Mouse (Mus musculus): ENCODE results near the gene Uqcr11. TPM values are rescaled to one million over a fixed set of nuclear protein-coding genes. Genes with fewer than 3 reads are reported as not detected.

Gene Uqcr11
- polyA plus RNA-seq, 1 experiment from 2014 or later = 1,253 TPM

DNA sequence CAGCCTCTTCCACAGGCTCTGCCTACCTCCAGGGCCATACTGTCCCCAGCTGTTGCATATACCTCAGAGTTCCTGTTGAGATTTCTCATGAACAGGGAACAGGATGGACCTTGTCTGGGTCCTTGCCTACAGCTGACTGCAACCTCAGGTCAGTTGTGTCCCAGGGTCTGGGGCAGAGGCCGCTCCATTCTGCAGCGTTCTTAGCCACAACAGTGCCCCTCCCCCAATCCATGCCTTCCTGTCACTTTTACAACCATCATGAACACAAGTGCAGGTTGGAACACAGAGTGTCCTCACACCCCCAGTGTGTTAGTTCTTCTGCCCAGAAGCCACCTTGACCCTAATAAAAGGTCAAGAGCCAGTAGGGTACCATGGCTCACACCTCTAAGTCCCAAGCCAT is 17.9 kb downstream of the Uqcr11 start:
- Histone ChIP-seq H3K36me3 (ENCODE audit: insufficient read depth, low read length) (peaks cover 24% of the 10 kb centered on the region), H3K4me2 (ENCODE audit: low read length) (no peak overlapping the region), H3K27ac (no peak overlapping the region), H3K4me3 (replicated peaks; ENCODE audit: low read depth, low read length) (no peak overlapping the region), H3K4me1 (replicated peaks; ENCODE audit: insufficient read depth, low read length) (peaks cover 21% of the 10 kb centered on the region), H3K27me3 (ENCODE audit: insufficient read depth, low read length) (no peaks in the 10 kb centered on the region), H3K9me3 (replicated peaks; ENCODE audit: low read length) (no peaks in the 10 kb centered on the region), H3K9ac (ENCODE audit: low read depth, low read length) (0 out of 2 replicates have a peak overlapping the region, but pooled peaks have one; percentile 93)
- 15% methylated on average over 2 of the region's 2 CpGs for WGBS
- ATAC-seq (replicated peaks; ENCODE audit: low FRiP score, low read depth) = no peak
- DNase-seq (ENCODE audit: low spot score) = no peak
- no peak for TF ChIP-seq CTCF (IDR thresholded peaks at IDR 0.05; ENCODE audit: low read depth)

DNA sequence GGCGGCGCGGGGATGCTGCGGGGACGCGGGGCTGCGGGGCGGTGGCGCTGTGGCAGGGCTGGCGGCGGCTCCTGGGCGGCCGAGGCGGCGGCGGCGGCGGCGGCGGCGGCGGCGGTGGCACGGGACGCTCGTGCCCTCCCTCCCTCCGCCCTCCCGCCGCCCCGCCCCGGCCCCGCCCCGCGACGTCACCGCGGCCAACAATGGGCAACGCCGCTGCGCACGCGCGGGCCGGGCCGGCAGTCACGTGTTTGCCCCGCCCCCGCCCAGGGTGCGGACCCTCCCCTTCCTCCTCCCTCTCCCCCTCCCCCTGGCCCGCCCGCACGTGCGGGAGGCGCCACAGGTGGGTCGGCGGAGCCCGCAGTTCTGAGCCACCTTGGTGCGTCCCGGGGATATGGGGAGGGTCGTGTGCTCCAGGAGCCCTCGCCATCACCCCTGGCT is 19.1 kb downstream of the Uqcr11 start, which contains the start of gene Mex3d:
Gene Mex3d, minus strand, starts transcription at position 138 of the 438 bp plus-strand sequence.
- WGBS = under 1% methylated on average over 18 of the region's 61 CpGs
- Histone ChIP-seq H3K4me3 (replicated peaks; ENCODE audit: low read depth, low read length) (peak within 1 kb of the TSS; percentile 87), H3K27ac (peak within 1 kb of the TSS; percentile 80), H3K9me3 (replicated peaks; ENCODE audit: low read length) (no peaks in the 10 kb centered on the region), H3K4me2 (ENCODE audit: low read length) (peak within 1 kb of the TSS; percentile 96), H3K9ac (ENCODE audit: low read depth, low read length) (peak within 1 kb of the TSS; percentile 93), H3K36me3 (ENCODE audit: insufficient read depth, low read length) (peaks cover 16% of the 10 kb centered on the region), H3K27me3 (ENCODE audit: insufficient read depth, low read length) (no peaks in the 10 kb centered on the region), H3K4me1 (replicated peaks; ENCODE audit: insufficient read depth, low read length) (peaks cover 27% of the 10 kb centered on the region)
- no peak for TF ChIP-seq CTCF (IDR thresholded peaks at IDR 0.05; ENCODE audit: low read depth)
- peak; percentile 89 for DNase-seq (ENCODE audit: low spot score)
- peak; percentile 22 for ATAC-seq (replicated peaks; ENCODE audit: low FRiP score, low read depth)

GRCm38 (mm10) chr10:80386735-80387471 is 19.7 kb downstream of the Uqcr11 start:
- peak overlapping the region; percentile 96 for H3K4me2 ChIP-seq (ENCODE audit: low read length)
- H3K36me3 ChIP-seq (ENCODE audit: insufficient read depth, low read length) = peaks cover 14% of the 10 kb centered on the region
- peaks cover 27% of the 10 kb centered on the region for H3K4me1 ChIP-seq (replicated peaks; ENCODE audit: insufficient read depth, low read length)
- DNase-seq (ENCODE audit: low spot score) (no peak), ATAC-seq (replicated peaks; ENCODE audit: low FRiP score, low read depth) (peak; percentile 12; the same call in 1 of the 2 replicates)
- TF ChIP-seq CTCF (IDR thresholded peaks at IDR 0.05; ENCODE audit: low read depth) = no peak
- WGBS = under 1% methylated on average over 83 of the region's 94 CpGs
- no peaks in the 10 kb centered on the region for H3K27me3 ChIP-seq (ENCODE audit: insufficient read depth, low read length)
- peak overlapping the region; percentile 93 for H3K9ac ChIP-seq (ENCODE audit: low read depth, low read length)
- peak overlapping the region; percentile 87 for H3K4me3 ChIP-seq (replicated peaks; ENCODE audit: low read depth, low read length)
- H3K9me3 ChIP-seq (replicated peaks; ENCODE audit: low read length) = no peaks in the 10 kb centered on the region
- peak overlapping the region; percentile 78 for H3K27ac ChIP-seq

DNA sequence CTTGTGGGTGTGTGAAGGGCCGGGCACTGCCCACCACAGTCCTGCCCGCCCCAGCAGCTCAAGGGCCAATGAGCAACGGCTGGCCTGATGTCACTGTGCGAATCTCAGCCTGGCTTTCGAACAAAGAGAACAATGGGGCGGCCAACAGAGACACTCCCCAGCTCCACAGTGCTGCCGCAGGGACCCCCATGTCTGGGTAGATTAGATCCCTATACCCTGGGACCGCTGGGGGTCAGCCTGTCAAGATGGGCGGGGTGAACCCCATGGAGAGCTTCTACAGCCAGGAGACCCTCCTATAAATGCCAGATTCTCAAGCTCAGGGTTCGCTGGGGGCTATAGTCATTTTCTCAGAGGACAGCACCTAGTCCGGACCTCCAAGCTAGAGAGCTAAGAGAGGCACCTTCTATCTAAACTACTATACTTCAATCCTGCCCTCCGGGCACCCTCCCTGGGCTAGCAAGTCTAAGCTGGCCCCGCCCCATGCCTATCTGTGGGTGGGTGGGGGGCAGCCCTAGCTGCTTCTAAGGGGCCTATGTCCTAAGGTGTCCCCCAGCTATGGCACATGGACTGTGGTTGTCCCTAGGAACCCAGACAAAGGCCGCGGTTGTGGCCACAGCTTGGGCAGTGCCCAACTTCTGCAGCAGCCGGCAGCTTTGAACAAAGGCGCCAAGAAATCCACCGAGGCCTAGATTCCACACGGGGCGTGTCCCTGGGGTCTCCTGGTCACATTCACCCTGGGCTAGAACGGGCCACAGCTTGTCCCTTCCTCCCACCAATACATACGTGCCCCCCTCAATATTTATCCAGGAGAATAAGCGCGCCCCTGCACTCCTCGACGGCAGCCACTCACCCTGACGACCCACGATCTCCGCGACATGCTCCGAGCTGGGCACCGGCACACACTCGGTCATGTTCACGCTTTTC is 20.6 kb downstream of the Uqcr11 start:
- WGBS = 0% methylated on average over 34 of the region's 34 CpGs
- peaks cover 14% of the 10 kb centered on the region for H3K36me3 ChIP-seq (ENCODE audit: insufficient read depth, low read length)
- no peaks in the 10 kb centered on the region for H3K27me3 ChIP-seq (ENCODE audit: insufficient read depth, low read length)
- H3K4me2 ChIP-seq (ENCODE audit: low read length) = peak overlapping the region; percentile 96
- ATAC-seq (replicated peaks; ENCODE audit: low FRiP score, low read depth) = peak; percentile 22
- H3K9me3 ChIP-seq (replicated peaks; ENCODE audit: low read length) = no peaks in the 10 kb centered on the region
- H3K4me1 ChIP-seq (replicated peaks; ENCODE audit: insufficient read depth, low read length) = peaks cover 27% of the 10 kb centered on the region
- peak overlapping the region; percentile 78 for H3K27ac ChIP-seq
- no peak for TF ChIP-seq CTCF (IDR thresholded peaks at IDR 0.05; ENCODE audit: low read depth)
- DNase-seq (ENCODE audit: low spot score) = peak; percentile 84
- H3K9ac ChIP-seq (ENCODE audit: low read depth, low read length) = peak overlapping the region; percentile 93
- H3K4me3 ChIP-seq (replicated peaks; ENCODE audit: low read depth, low read length) = peak overlapping the region; percentile 87

DNA sequence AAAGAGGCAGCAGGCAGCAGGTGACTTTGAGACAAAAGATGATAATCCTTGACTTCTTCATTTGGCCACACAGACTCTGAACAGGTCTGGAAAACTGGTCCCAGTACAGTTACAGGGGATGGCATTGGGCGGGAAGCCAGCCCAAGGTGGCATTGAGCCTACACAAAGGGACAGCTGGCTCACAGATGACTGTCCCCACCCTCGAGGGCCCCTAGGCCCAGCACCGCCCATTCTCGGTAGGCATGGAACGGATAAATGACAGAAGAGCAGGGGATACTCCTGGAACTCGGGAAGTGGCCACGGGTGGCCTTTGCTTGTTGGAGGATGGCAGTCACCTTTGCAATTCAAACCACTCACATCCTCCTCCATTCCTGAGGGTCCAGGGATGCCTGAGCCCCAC is 21.3 kb downstream of the Uqcr11 start:
- WGBS = 16% methylated on average over 7 of the region's 7 CpGs
- Histone ChIP-seq H3K36me3 (ENCODE audit: insufficient read depth, low read length) (peaks cover 16% of the 10 kb centered on the region), H3K4me1 (replicated peaks; ENCODE audit: insufficient read depth, low read length) (peaks cover 27% of the 10 kb centered on the region), H3K9ac (ENCODE audit: low read depth, low read length) (peak overlapping the region; percentile 93; the same call in 1 of the 2 replicates), H3K9me3 (replicated peaks; ENCODE audit: low read length) (no peaks in the 10 kb centered on the region), H3K4me2 (ENCODE audit: low read length) (peak overlapping the region; percentile 96), H3K27ac (peak overlapping the region; percentile 78; the same call in 1 of the 2 replicates), H3K4me3 (replicated peaks; ENCODE audit: low read depth, low read length) (peak overlapping the region; percentile 87), H3K27me3 (ENCODE audit: insufficient read depth, low read length) (no peaks in the 10 kb centered on the region)
- TF ChIP-seq CTCF (IDR thresholded peaks at IDR 0.05; ENCODE audit: low read depth) = no peak
- DNase-seq (ENCODE audit: low spot score) = no peak
- no peak for ATAC-seq (replicated peaks; ENCODE audit: low FRiP score, low read depth)

DNA sequence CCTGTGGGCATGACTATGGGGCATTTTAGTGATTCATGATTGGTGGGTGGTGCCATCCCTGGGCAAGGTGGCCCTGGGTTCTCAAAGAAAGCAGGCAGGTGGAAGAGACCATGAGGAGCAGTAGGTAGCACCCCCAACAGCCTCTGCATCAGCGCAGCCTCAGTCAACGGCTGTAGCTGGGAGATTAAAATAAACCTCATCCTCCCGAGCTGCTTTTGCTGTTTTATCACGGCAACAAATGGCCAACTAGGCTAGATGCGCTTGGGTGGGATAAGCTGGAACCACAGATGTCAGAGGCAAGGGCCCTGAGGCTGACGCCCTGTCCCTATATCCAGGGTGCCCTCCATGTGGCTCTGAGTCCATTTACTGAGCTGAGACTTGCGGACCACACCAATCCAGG is 21.9 kb downstream of the Uqcr11 start:
- peaks cover 16% of the 10 kb centered on the region for H3K36me3 ChIP-seq (ENCODE audit: insufficient read depth, low read length)
- ATAC-seq (replicated peaks; ENCODE audit: low FRiP score, low read depth) = no peak
- WGBS = 70% methylated on average over 7 of the region's 7 CpGs
- H3K27ac ChIP-seq = no peak overlapping the region
- H3K4me2 ChIP-seq (ENCODE audit: low read length) = peak overlapping the region; percentile 96
- H3K9me3 ChIP-seq (replicated peaks; ENCODE audit: low read length) = no peaks in the 10 kb centered on the region
- peak overlapping the region; percentile 93; the same call in 1 of the 2 replicates for H3K9ac ChIP-seq (ENCODE audit: low read depth, low read length)
- no peaks in the 10 kb centered on the region for H3K27me3 ChIP-seq (ENCODE audit: insufficient read depth, low read length)
- no peak for TF ChIP-seq CTCF (IDR thresholded peaks at IDR 0.05; ENCODE audit: low read depth)
- H3K4me1 ChIP-seq (replicated peaks; ENCODE audit: insufficient read depth, low read length) = peaks cover 27% of the 10 kb centered on the region
- peak overlapping the region; percentile 87 for H3K4me3 ChIP-seq (replicated peaks; ENCODE audit: low read depth, low read length)
- DNase-seq (ENCODE audit: low spot score) = no peak
